Mouse (Mus musculus): Measurements from ENCODE around the gene Nagpa. TPM values are rescaled to one million over a fixed set of nuclear protein-coding genes. Genes with fewer than 3 reads are reported as not detected.
A peak's percentile ranks its signal among the peaks of the same experiment; 100 is the strongest.
"Not testable (repeated sequence)": the region's sequence is repeated elsewhere in the genome, so short reads cannot be mapped to it uniquely, and the experiment has no call there.

Gene Nagpa
- polyA plus RNA-seq, 1 experiment from 2014 or later: 15.0 TPM

DNA sequence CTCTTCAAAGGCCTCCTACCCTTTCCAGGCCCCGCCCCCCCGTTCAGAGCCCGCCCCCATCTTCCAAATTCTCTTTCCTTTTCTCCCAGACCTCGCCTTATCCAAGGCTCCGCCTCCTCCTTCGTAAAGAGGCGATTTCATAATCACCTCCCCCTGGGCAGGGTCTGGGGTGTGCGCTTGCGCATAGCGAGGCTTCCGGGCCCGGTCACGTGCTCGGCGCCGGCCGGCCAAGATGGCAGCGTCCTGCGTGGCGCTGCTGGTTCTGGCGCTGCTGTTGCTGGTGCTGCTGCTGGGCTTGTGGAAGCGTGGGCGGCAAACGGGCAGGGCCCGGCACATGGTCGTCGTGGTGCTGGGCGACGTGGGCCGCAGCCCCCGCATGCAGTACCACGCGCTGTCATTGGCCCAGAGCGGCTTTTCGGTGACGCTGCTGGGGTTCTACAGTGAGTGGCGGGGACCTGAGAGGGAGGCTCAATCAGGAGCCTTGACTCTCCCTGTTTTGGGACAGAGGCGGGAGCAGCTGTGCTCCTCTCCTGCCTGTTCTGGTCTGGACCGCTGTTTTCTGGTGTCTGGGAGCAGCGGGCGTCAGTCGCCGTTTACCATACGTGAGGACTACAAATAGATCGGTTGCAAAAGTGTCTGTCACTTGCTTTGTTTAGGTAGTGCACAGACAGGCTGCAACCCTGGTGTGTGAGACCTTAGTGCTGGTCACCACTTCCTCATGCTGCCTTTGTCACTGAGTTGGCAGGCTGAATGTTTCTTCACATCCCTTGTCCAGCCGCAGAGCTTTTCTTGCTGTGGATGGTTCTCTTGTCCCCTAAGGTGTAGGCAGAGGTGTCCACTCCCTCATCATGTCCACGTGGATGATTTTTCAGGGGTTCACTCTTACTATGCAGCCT, 29.9 kb upstream of the Nagpa start, which contains the start of gene Alg1:
TSS of gene Alg1 (plus strand) at position 204 of the 896 bp plus-strand sequence.
- 2% methylated on average over 47 of the region's 47 CpGs for WGBS
- peak within 1 kb of the TSS; percentile 86 for H3K4me2 ChIP-seq (ENCODE audit: low read length)
- H3K27me3 ChIP-seq (ENCODE audit: insufficient read depth, low read length): no peaks in the 10 kb centered on the region
- no peaks in the 10 kb centered on the region for H3K9me3 ChIP-seq (replicated peaks; ENCODE audit: low read length)
- H3K4me1 ChIP-seq (replicated peaks; ENCODE audit: insufficient read depth, low read length): peaks cover 5% of the 10 kb centered on the region; the same call in 1 of the 2 replicates
- ATAC-seq (replicated peaks; ENCODE audit: low FRiP score, low read depth) (peak; percentile 97), DNase-seq (ENCODE audit: low spot score) (peak; percentile 96)
- no peaks in the 10 kb centered on the region for H3K36me3 ChIP-seq (ENCODE audit: insufficient read depth, low read length)
- peak within 1 kb of the TSS; percentile 65 for H3K27ac ChIP-seq
- TF ChIP-seq CTCF (IDR thresholded peaks at IDR 0.05; ENCODE audit: low read depth): no peak
- peak within 1 kb of the TSS; percentile 78 for H3K9ac ChIP-seq (ENCODE audit: low read depth, low read length)
- peak within 1 kb of the TSS; percentile 74 for H3K4me3 ChIP-seq (replicated peaks; ENCODE audit: low read depth, low read length)

DNA sequence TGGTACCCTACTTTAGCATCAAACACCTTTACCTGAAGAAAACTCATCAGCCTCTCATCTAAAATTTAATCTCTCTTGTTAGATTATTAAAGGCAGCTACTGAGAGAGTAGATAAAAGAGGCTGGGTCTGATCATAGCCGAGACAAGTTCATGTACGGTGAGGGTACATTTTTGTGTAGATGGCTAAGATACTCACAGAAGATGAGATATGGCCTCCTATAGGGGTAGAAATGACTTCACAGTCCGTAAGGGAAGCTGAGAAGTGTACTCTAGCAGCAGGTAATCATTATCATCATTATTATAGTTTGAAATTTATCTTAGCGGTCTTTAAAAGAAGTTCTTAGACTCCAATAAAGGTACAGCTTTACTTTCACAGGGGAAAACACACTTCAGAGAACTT, 29.2 kb upstream of the Nagpa start:
- TF ChIP-seq CTCF (IDR thresholded peaks at IDR 0.05; ENCODE audit: low read depth): no peak
- no peak overlapping the region for H3K27ac ChIP-seq
- peak overlapping the region; percentile 74 for H3K4me3 ChIP-seq (replicated peaks; ENCODE audit: low read depth, low read length)
- no peak overlapping the region for H3K9ac ChIP-seq (ENCODE audit: low read depth, low read length)
- H3K4me1 ChIP-seq (replicated peaks; ENCODE audit: insufficient read depth, low read length): peaks cover 5% of the 10 kb centered on the region; the same call in 1 of the 2 replicates
- H3K9me3 ChIP-seq (replicated peaks; ENCODE audit: low read length): no peaks in the 10 kb centered on the region
- no peaks in the 10 kb centered on the region for H3K36me3 ChIP-seq (ENCODE audit: insufficient read depth, low read length)
- peak overlapping the region; percentile 86 for H3K4me2 ChIP-seq (ENCODE audit: low read length)
- no peak for DNase-seq (ENCODE audit: low spot score)
- no peak for ATAC-seq (replicated peaks; ENCODE audit: low FRiP score, low read depth)
- H3K27me3 ChIP-seq (ENCODE audit: insufficient read depth, low read length): no peaks in the 10 kb centered on the region
- WGBS: 76% methylated on average over 4 of the region's 4 CpGs

DNA sequence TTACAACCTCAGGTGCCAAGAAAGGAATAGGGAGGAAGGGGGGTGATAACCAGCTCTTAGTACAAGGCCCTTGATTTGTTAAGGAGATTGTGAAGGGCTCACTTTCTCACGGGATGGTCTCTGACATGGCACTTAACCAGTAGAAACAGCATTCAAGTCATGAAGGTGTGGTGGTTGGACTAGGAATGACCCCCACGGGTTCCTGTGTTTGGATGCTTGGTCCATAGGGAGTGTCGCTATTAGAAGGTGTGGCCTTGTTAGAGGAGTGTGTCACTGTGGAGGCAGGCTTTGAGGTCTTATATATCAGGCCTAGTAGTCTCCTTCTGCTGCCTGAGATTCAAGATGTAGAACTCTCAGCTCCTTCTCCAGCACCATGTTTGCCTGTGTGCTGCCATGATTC, 24.3 kb upstream of the Nagpa start:
- not testable (repeated sequence) for DNase-seq (ENCODE audit: low spot score); ATAC-seq (replicated peaks; ENCODE audit: low FRiP score, low read depth); H3K4me2 ChIP-seq (ENCODE audit: low read length); H3K9me3 ChIP-seq (replicated peaks; ENCODE audit: low read length); H3K4me3 ChIP-seq (replicated peaks; ENCODE audit: low read depth, low read length); H3K9ac ChIP-seq (ENCODE audit: low read depth, low read length); H3K27me3 ChIP-seq (ENCODE audit: insufficient read depth, low read length); H3K36me3 ChIP-seq (ENCODE audit: insufficient read depth, low read length); H3K27ac ChIP-seq; H3K4me1 ChIP-seq (replicated peaks; ENCODE audit: insufficient read depth, low read length)
- WGBS: 53% methylated on average over 3 of the region's 3 CpGs

DNA sequence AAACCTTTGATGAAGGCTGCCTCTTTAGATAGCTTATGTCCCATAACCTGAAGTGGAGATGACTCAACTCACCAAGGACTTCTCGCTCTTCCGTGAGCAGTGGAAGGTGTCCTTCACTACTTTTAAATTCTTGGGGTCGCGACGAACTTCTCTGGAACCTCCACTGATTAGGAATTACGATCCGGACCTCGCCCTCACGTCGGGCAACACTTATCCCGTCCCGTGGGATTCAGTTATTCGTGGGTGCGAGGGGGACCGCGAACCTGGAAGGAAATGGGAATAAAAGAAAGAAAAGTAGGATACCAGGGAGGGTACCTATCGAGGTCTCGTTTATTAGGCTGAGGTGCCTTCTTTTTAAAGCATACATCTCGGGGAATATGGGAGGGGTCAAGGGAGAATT, 23.7 kb upstream of the Nagpa start:
- ATAC-seq (replicated peaks; ENCODE audit: low FRiP score, low read depth); H3K27me3 ChIP-seq (ENCODE audit: insufficient read depth, low read length); H3K4me3 ChIP-seq (replicated peaks; ENCODE audit: low read depth, low read length); H3K9ac ChIP-seq (ENCODE audit: low read depth, low read length); H3K9me3 ChIP-seq (replicated peaks; ENCODE audit: low read length); DNase-seq (ENCODE audit: low spot score); H3K4me1 ChIP-seq (replicated peaks; ENCODE audit: insufficient read depth, low read length); H3K4me2 ChIP-seq (ENCODE audit: low read length); H3K27ac ChIP-seq; H3K36me3 ChIP-seq (ENCODE audit: insufficient read depth, low read length): not testable (repeated sequence)
- WGBS: 73% methylated on average over 19 of the region's 19 CpGs

DNA sequence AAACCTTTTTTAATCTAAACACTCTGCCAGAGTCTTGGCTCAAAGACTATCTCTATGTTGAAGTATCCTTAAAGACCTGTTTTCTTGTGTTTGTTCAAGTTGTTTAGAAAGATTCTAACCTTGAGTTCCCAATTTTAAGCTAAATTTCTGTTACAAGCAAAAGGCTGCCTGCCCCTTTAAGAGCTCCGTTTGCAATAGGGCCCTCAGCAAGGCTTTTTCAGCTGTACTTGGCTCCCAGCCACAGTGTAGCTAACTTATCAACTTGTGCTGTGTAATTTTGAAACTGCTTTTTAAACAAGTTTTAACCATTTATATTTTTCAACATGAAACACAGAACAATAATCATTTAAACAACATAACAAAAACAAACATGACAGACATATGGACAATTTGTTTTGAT, 22.7 kb upstream of the Nagpa start:
- not testable (repeated sequence) for H3K27ac ChIP-seq; H3K9ac ChIP-seq (ENCODE audit: low read depth, low read length); ATAC-seq (replicated peaks; ENCODE audit: low FRiP score, low read depth)

DNA sequence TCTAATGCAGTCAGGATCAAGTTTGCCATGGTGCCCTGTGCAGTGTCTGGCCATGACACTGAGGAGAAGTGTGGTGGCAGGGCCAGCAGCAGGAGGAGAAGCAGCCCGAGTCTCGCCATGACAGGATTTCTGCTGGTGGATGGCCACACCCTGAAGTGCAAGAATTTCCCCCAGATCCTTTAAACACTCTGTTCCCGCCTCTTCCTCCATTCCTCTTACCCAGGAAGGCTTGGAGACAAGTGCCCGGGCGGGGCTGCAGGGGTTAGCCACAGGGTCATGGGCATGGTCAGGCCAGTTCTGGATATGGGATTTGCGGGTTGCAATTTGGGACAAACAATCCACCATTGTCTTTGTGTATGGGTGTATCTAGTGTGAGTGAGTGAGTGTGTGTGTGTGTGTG, 18.3 kb upstream of the Nagpa start, which contains the start of gene AU021092:
TSS of gene AU021092 (minus strand) at position 160 of the 400 bp plus-strand sequence.
- no peak for TF ChIP-seq CTCF (IDR thresholded peaks at IDR 0.05; ENCODE audit: low read depth)
- H3K4me3 ChIP-seq (replicated peaks; ENCODE audit: low read depth, low read length): no peak within 1 kb of the TSS
- ATAC-seq (replicated peaks; ENCODE audit: low FRiP score, low read depth) (no peak), DNase-seq (ENCODE audit: low spot score) (no peak)
- H3K4me1 ChIP-seq (replicated peaks; ENCODE audit: insufficient read depth, low read length): no peaks in the 10 kb centered on the region
- H3K27ac ChIP-seq: no peak within 1 kb of the TSS
- no peaks in the 10 kb centered on the region for H3K27me3 ChIP-seq (ENCODE audit: insufficient read depth, low read length)
- no peak within 1 kb of the TSS for H3K9ac ChIP-seq (ENCODE audit: low read depth, low read length)
- no peaks in the 10 kb centered on the region for H3K9me3 ChIP-seq (replicated peaks; ENCODE audit: low read length)
- H3K4me2 ChIP-seq (ENCODE audit: low read length): 0 out of 2 replicates have a peak within 1 kb of the TSS, but pooled peaks have one; percentile 28
- WGBS: 49% methylated on average over 6 of the region's 6 CpGs
- no peaks in the 10 kb centered on the region for H3K36me3 ChIP-seq (ENCODE audit: insufficient read depth, low read length)

More for the DNA sequence above, 22.7 kb upstream of the Nagpa start:
- H3K4me1 ChIP-seq (replicated peaks; ENCODE audit: insufficient read depth, low read length); H3K4me2 ChIP-seq (ENCODE audit: low read length); DNase-seq (ENCODE audit: low spot score); H3K9me3 ChIP-seq (replicated peaks; ENCODE audit: low read length); H3K4me3 ChIP-seq (replicated peaks; ENCODE audit: low read depth, low read length); H3K27me3 ChIP-seq (ENCODE audit: insufficient read depth, low read length); H3K36me3 ChIP-seq (ENCODE audit: insufficient read depth, low read length): not testable (repeated sequence)
- WGBS: 9% methylated on average over 1 of the region's 1 CpGs
